Mouse (Mus musculus) retina, embryonic 14.5 days (tissue): Measurements from ENCODE around the gene Eif3b.
A peak's percentile ranks its signal among the peaks of the same experiment; 100 is the strongest.
"Not testable (repeated sequence)": the region's sequence is repeated elsewhere in the genome, so short reads cannot be mapped to it uniquely, and the experiment has no call there.

Experiments used
- DNase-seq: peaks from one replicate; pipeline ENCODE4 v3.0.0-alpha.2; 2015; ENCODE audit warnings: low spot score

Gene Eif3b

DNA sequence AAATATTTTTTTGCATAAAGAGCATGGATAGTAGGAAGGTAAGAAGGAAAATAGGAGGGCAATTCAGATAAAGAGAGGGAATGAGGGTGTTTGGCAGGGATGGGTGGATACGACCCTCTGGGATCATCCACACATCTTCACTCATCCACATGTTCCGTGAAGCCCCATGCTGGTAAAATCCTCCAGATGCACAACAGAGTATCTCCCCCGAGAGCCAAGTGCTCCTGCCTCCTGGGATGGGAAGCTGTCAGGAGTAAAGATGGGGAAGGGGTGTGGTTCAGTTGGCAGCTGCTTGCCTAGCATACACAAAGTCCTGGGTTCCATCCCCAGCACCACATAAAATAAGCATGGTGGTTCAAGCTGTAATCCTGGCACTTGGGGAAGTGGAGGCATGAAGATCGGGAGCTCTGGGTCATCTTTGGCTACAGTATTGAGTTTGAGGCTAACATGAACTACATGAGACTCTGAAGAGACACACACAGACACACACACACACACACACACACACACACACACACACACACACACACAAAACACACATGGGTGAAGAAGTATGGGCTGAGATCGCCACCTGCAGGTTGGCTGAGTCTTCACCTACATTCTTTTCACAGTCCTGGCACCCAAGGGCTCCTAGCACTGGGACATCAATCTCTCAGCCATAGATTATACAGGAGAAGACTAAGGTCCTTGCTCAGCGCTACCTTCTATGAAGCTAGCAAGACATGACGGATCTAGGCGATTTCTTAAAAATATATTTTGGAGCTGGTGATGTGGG, 22.8 kb upstream of the Eif3b start:
- DNase-seq: peak; percentile 54

DNA sequence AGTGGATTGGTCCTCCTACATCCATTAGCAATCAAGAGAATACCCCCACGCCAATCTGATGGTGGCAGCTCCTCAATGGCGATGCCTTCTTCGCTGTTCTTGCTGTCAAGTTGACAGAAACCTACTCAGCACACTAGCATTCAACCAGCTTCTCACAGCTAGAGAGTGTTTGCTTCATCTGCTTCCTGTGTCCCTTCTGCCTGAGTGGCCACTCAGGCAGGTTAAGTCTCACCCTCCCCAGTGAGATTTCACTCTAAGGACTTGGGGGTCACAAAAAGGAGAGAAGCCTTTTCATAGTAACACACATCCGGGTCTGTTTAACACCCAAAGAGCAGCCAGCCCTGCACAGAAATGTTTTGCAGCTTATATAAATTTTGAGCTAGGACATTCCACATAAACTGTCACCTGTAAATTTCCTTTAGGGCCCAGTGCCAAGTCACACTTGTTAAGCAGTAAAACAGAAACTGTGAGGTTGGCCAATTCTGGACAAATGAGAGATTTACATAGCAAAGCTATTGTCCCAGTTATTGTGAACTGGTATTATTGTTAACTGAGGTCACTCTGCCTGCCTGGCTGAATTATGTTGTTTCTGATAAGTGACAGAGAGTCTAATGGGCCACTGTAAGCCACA, 16.4 kb upstream of the Eif3b start:
- DNase-seq: no peak

DNA sequence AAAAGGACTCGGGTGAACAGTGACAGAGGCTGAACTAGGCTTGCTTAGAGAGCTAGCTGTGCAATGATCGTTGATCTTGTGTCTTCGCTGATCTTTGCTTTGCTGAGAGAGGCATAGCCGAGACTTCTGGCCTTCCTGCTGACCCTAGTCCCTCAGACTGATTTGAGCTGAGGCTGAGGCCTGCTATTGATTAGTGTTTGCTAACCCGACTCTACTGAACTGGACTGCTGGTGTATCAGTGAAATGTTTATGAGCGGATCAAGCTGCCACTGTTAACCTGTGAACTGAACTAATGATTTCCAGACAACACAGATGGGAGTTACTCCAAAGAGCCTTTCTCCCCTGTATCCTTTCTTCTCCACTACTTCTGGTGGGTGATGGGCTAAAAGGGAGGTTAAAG, 14.0 kb upstream of the Eif3b start:
- DNase-seq: no peak

DNA sequence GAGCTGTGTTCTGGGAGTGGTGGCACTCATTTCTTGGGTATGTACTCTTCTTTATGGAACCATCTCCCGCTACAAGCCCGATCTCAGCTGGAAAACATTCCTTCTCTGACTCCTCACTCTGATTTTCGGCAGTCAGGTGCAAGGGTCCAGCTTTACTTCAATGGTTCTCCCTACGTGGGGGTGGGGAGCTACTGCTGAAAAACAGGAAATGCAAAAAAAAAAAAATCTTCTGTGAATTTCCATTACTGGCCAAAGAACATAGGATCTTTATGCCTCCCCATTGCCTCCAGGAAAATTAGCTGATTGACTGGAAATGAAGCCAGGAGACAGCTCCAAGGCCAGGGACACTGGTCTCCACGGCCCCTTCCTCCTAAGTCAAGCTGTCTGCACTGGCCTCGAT, 12.5 kb upstream of the Eif3b start:
- no peak for DNase-seq

DNA sequence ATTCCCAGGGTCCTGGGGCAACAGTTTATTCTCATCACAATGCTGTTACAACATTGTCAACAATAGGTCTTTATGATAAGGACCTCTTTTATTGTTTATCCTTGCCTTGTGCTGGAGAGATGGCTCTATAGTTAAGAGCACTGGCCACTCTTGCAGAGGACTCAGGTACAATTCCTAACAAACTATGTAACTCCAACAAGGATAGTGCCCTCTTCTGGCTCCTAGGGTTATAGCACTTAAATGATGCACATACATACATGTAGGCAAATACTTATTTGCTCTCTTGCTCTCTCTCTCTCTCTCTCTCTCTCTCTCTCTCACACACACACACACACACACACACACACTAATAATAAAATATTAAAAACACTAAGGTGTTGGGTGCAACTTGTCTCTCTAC, 10.3 kb upstream of the Eif3b start:
- DNase-seq: no peak

DNA sequence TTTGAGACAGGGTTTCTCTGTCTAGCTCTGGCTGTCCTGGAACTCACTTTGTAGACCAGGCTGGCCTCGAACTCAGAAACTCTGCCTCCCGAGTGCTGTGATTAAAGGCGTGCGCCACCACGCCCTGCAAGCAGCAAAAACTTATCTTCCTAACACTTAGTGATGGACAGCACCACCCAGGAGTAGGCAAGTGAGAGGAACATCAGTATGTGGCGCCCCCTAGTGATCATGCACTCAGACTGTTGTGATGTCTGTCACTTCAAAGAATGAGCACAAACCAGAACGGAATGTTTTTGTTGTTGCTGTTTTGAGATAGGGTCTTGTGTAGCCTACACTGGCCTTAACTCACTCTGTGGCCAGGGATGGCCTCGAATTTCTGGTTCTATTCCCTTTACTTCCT, 7.8 kb upstream of the Eif3b start:
- DNase-seq: peak; percentile 78

DNA sequence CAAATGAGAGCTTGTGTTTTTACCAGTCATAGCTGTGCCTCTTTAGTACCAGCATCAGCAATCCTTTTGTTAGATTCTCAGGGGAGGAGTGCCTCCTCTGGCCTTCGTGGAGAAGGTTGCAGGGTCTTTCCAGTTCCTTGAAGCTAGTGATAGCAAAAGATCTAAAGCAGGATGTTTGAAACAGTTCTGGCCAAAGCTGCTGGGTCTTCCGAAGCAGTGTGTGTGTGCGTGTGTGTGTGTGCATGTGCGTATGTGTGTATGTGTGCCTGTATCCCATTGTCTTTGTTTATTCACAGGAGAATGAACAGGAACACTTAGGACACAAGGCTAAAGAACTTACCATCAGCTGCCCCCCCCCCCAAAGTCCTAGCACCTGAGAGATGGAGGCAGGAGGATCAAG, 4.5 kb upstream of the Eif3b start:
- DNase-seq: peak; percentile 34

DNA sequence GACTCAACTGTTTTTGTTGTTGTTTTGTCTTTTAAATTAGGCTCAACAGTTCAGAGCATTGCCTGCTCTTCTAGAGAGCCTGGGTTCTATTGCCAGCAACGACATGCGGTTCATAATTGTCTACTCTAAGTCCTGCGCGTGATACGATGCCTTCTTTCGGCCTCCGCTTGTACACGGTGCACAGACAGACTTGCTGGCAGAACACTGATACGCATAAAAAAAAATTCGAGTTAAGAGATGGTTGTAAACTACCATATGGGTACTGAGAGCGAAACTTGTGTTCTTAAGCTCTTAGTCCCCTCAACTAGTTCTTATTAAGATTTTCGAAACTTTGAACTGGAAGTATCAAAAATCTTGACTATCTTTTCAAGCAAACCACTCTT, 1.0 kb upstream of the Eif3b start:
- no peak for DNase-seq

DNA sequence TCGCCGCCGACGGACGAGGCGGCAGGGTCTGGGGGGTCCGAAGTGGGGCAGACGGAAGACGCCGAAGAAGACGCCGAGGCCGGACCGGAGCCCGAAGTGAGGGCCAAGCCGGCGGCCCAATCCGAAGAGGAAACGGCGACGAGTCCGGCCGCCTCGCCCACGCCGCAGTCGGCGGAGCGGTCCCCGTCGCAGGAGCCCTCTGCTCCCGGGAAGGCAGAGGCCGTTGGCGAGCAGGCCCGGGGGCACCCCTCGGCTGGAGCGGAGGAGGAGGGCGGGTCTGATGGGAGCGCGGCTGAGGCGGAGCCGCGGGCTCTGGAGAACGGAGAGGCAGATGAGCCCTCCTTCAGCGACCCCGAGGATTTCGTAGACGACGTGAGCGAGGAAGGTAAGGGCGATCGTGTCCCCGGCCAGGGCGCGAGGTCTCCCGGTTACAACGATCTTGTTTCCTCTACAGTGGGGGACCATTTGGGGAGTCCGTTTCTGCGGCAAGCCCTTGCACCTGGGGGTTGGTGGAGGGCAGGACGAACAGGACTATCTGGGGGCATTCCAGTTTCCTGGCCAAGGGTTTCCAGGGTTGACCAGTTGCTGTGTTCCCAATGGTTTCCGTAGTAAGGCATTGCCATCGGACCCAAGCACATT, 433 bp downstream of the Eif3b start:
- no peak for DNase-seq

DNA sequence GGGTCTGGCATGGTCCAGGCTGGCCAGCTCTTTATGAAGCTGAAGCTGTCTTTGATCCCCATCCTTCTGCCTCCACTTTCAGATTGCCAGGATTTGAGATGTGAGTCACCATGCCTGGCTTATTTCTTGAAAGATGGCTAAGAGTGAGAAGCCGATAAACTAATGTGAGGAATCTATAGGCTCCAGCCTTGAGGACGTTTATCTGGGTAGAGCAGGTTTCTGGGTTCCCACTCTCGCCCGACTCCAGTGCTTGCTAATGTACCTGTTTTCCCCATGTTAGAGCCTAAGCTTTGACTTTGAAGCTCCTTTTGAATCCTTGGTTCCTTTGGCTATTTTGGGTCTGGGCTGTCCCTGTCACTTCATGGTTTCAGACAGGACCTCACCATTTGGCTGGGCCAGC, 1.5 kb downstream of the Eif3b start:
- no peak for DNase-seq

DNA sequence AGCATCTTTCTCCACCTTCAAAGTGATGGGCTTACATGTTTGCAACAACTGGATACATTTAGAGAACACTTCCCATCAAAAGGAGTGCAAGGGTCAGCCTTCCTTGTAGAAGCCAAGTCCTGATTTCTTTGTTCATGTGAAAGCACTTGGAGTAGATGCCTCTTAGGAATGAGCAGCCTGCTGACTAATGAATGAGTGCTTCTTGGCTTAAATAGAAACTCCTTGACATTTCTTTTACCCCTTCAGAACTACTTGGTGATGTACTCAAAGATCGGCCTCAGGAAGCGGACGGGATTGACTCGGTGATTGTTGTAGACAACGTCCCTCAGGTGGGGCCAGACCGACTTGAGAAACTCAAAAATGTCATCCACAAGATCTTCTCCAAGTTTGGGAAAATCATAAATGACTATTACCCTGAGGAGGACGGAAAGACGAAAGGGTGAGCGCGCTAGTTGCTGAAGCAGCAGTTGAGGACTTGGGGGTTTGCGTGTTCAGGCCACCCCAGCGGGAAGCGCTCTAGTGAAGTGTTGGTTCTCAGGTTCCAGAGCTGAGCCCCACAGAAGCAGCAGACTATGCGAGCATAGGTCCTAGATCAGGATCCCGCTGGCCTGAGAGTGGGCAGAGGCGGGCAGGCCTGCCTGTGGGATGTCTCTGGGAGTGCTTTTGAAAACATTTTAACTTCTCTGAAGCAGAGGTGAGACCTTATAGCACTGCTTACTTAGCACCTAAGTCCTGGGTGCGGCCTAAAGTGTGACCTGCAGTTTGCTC, 6.1 kb downstream of the Eif3b start:
- DNase-seq: no peak

DNA sequence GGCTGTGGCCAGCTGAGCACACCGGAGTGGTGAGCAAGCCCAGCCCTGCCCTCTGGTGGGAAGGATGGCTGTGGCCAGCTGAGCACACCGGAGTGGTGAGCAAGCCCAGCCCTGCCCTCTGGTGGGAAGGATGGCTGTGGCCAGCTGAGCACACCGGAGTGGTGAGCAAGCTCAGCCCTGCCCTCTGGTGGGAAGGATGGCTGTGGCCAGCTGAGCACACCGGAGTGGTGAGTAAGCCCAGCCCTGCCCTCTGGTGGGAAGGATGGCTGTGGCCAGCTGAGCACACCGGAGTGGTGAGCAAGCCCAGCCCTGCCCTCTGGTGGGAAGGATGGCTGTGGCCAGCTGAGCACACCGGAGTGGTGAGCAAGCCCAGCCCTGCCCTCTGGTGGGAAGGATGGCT, 20.0 kb downstream of the Eif3b start:
- not testable (repeated sequence) for DNase-seq

DNA sequence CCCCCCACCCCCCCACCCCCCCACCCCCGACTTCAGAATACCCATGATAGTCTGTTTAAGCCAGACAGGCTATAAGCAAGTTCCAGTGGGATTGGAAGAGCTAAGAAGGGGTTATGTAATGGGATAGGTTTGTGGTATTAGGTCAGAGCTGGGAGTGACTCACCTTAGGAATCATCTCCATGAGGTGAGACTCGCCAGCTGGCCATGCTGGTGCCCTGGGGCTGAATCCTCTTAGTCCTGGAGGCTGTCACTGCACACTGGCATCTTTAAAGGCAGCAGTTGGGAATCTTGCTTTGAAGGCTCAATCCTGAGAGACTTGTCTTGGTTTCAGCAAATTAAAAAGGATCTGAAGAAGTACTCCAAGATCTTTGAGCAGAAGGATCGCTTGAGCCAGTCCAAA, 22.3 kb downstream of the Eif3b start:
- no peak for DNase-seq

DNA sequence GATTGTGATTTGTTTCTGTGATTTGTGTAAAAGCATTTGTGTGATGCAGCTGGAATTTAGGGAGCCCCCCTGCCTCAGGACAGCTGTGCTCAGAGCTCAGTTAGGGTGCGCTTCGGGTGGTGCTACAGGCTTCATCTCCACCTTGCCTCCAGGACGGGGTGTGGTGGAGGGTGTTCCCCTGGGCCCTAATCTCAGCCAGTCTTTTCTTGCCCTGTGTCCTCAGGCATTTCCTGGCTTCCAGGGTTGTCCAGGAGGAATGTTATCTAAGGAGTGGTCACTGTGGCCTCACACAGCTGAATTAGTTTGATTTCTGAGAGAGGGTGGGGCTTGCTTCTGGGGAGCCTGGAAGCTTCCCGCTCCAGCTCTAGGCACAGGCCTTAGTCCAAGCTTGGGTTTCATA, 24.9 kb downstream of the Eif3b start:
- DNase-seq: no peak

DNA sequence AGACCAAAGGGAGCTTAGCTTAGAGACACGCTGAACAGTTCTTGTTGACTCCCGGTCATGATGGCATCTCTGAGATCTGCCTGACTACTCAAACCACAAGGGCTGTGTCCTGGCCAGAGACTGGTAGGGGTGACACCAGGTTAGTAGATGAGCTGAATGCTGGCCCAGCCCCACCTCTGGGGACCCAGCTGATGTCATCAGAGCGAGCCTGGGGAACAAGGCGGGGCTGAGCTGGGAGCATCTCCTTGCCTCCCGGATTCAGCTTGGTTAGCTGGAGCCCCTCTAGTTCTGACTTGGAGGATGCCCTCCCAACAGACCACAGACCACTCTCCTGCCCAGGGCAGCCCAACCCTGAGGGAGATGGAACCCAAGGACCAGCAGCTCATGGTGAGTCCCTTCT, 26.2 kb downstream of the Eif3b start, which contains the start of gene Gm4869:
TSS of gene Gm4869 (plus strand) at position 301 of the 400 bp plus-strand sequence.
- no peak for DNase-seq

DNA sequence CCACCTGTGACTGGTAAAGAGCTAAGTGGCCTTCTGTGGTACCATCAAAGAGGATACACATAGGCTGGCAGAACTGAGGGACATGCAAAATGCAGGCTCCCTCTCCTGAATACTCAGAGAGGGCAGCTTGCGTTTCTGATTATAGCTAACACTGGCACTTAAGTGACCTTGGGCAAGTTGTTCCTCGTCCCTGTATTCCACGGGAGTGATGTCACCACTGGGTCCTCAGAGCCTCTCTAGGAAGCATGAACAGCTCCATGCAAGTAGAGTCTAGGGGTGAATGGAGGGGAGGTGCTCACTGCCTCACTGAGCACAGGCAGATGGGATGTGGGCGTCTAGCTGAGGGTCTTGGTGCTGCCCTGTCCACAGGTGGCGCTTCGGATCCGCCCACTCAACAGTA, 26.9 kb downstream of the Eif3b start:
- no peak for DNase-seq

DNA sequence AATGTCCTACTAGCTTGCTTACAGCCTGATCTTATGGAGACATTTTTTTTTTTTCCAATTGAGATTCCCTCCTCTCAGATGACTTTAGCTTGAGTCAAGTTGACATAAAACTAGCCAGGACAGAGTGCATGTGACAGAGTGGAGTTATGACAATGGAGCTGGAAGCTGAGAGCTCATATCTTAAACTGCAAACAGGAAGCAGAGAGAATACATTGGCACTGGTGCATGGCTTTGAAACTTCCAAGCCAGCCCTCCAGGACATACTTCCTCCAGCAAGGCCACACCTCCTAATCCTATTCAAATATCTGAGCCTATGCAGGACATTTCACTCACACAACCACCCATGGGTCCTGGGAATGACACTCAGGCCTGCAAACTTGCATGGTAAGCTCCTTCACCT, 35.4 kb downstream of the Eif3b start:
- no peak for DNase-seq

DNA sequence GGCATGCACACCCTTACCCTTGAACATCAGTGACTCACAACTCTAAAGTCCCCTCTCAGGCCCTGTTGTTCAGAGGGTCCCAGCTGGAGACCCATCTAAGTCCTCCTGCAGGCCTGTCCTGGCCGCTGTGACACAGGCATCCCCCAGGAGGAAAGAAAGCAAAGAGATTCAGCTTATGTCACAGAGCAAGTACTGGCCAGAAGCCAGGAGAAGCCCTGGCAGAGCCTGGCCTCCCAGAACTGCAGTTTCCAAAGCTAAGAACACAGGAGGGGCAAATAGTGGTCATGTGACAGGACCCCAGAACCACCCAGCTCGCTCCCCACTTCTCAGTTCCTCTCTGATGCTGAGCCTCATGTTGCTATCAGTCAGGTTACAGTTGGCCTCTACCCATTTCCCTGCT, 36.3 kb downstream of the Eif3b start:
- DNase-seq: no peak

DNA sequence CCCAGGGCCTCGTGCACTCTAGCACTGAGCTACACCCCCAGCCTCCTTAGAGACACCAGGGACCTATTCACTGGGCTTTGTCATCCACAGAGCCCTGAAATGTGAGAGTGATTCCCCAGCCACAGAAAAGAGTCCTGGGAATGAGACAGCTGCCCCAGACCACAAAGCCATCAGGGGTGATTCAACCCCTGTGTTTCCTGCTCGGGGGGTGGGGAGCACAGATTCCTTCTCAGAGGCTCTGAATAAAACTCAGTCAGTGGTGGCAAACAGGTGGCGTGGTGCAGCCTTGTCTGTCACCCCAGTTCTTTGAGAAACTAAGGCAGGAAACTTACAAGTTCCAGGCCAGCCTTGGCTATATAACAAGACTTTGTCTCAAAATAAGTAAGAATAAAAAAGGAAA, 42.3 kb downstream of the Eif3b start:
- DNase-seq: no peak

DNA sequence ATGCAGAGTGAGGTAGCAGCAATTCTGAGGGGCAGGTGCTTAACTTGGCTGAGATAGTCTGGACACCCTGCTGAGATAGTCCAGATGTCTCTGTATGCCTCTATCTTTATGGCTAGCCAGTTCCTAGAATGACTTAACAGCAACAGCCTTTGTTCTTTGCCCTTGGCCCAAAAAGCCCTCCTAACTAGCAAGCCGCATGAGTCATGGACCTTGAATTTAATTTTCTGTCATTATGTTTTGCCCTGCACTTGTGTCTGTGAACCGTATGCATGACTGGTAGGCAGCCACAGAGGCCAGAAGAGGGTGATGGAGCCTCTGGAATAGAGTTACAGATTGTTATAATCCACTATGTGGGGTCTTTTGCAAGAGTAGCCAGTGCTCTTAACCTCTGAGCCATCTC, 44.0 kb downstream of the Eif3b start:
- not testable (repeated sequence) for DNase-seq

DNA sequence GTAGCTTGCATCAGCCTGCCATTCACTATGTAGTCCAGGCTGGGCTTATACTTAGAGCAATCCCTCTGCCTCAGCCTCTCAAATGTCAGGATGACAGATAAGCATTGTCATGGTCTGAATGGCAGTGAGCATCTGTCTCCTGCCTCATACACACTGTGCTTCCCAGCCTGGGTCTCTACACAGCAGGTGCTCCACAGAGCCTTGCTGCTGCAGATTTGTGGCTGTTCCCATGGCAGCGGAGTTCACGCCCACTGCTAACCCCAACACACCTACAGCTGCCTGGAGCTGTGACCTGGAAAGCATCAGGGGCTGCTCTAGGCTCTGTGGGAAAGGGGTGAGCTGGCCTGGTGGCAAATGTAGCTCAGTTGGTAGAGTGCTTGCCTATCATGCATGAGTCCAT, 45.8 kb downstream of the Eif3b start:
- DNase-seq: peak; percentile 27

DNA sequence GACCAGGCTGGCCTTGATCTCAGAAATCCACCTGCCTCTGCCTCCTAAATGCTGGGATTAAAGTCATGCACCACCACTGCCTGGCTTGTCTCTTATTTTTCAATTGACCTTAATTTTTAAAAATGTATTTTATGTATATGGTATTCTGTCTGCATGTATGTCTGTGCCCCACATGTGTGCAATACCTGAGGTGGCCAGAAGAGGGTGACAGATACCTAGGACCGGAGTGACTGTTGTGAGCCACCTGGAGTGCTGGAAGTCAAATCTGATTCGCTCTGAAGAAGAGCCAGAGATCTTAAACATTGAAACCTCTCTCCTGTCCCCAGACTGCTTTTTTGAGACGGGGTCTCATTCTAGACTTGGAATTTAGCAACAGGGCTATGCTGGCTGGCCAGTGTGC, 53.2 kb downstream of the Eif3b start:
- DNase-seq: peak; percentile 10

DNA sequence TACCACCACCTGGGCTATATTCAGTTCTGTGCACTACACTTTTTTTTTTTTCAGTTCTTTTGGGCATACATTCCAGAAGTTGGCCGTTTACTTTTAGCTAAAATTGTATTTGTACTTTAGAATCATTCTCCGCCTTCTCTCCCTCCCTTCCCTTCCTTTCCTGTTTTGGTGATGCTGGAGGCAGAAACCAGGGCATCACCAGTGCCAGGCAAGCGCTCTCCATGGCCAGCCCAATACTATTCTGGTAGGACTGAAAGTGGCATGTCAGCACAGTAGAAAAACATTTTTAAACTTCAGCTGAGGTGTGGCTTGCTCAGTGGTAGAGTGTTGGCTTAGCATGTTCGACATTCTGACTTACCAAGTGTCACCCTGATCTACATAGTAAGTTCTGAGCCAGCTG, 62.3 kb downstream of the Eif3b start:
- no peak for DNase-seq
